Mouse (Mus musculus) layer of hippocampus, adult 6 months (tissue): ENCODE data around the gene 4921530L21Rik. TPM values are rescaled to one million over a fixed set of nuclear protein-coding genes. Genes with fewer than 3 reads are reported as not detected.

Source experiments
- long read RNA-seq, 2 experiments: library from polyadenylated mRNA; unstranded; transcript quantifications; one replicate each; pipeline ENCODE4 v2.0.0; 2019 to 2020
- polyA plus RNA-seq: library from polyadenylated mRNA; unstranded; fragments of <200 nt; fragmentation: Nextera tagmentation; gene quantifications from 2 replicates; pipeline ENCODE4 v1.2.3, GENCODE M21; 2021

The 4921530L21Rik gene
- not detected in 2 replicates for polyA plus RNA-seq
- long read RNA-seq, experiment 1 = 0 reads
- long read RNA-seq, experiment 2 = 0 reads

DNA sequence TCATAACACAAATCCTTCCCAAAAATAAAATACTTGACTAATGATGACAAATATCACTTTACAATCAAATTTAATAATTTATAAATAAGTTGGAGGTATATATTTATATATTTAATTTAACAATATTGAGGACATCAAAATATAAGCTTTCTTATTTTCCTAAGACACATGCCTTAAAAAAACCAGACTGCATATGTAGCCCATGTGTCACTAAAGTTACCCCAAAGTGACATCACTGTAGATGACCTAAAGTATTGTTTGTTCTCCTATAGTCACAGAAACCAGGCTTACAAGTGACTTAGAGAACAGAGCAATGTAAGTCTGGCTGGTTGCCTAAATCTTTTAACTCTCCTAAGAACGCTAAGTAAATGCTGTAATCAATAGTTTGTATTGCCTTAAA lies at the start of gene 4921530L21Rik:
TSS of gene 4921530L21Rik (plus strand) at position 301 of the 400 bp plus-strand sequence.

